ENCODE assay signal across 29 mouse cellular contexts in genomic region chr9:58012935-58013334, GRCm38 (mm10). TPM values are rescaled to one million over a fixed set of nuclear protein-coding genes. Genes with fewer than 3 reads are reported as not detected.
DNase-seq lines count a peak whose midpoint lies in the region; ATAC-seq and TF ChIP-seq lines count a peak whose summit lies in the region.
"Had no signal": no experiment of that assay in that cellular context is flagged by ENCODE, and none has a peak within 500 bp of the region (broad histone marks: within the 10 kb centered on the region; RNA-seq: fewer than 3 reads in every experiment).

No protein-coding gene starts in this region.

- TF ChIP-seq POLR2A in brain, embryonic 14.5 days (IDR thresholded peaks at IDR 0.05; ENCODE audit: borderline replicate concordance, extremely low read depth, insufficient read depth, insufficient read length, poor library complexity, severe bottlenecking) = no peak
- TF ChIP-seq POLR2A in myocyte (IDR thresholded peaks at IDR 0.05; ENCODE audit: insufficient read length, low read depth) = no peak

- TF ChIP-seq CTCF in layer of hippocampus, adult 2 months (conservative IDR thresholded peaks at IDR 0.05) = no peak
- no peak for TF ChIP-seq CTCF in brain, embryonic 14.5 days (IDR thresholded peaks at IDR 0.05; ENCODE audit: borderline replicate concordance, extremely low read depth, insufficient read depth, insufficient read length)

- H3K27me3 ChIP-seq in forebrain, embryonic 13.5 days = no peaks in the 10 kb centered on the region
- no peaks in the 10 kb centered on the region for H3K27me3 ChIP-seq in forebrain, embryonic 12.5 days
- no peaks in the 10 kb centered on the region for H3K27me3 ChIP-seq in myocyte (ENCODE audit: control insufficient read depth, insufficient read depth, insufficient read length)
- H3K27me3 ChIP-seq: CH12.LX; embryonic facial prominence, embryonic 13.5 days; heart, embryonic 12.5 days; neural tube, embryonic 13.5 days had no signal

- DNase-seq in layer of hippocampus, adult 9-11 months = peak; percentile 18
- DNase-seq in layer of hippocampus, adult 2 months (ENCODE audit: low spot score in 2 of 2) = no peak
- peak; percentile 92 for DNase-seq in brain, embryonic 14.5 days (ENCODE audit: low read depth)
- no peak for DNase-seq in gastrocnemius, adult 8-10 months (ENCODE audit: low spot score in 2 of 2)
- DNase-seq in embryo, embryonic 10 days (ENCODE audit: low spot score) = no peak
- DNase-seq: adrenal gland, postnatal 10 days; B cell, adult 2 months; cerebellum, adult 9-10 months; gastrocnemius, postnatal 25 days; heart, adult 18-20 months; heart, postnatal 10 days; kidney, postnatal 25 days; lung, embryonic 14.5 days; midbrain, embryonic 14.5 days; right cerebral cortex, postnatal 14 days; thymus, adult 2 months had no signal

- WGBS in forebrain, embryonic 13.5 days = 46% methylated on average over 2 of the region's 2 CpGs
- 30% methylated on average over 2 of the region's 2 CpGs for WGBS in forebrain, embryonic 12.5 days

- H3K4me1 ChIP-seq in forebrain, embryonic 13.5 days = peaks cover 34% of the 10 kb centered on the region
- peaks cover 32% of the 10 kb centered on the region for H3K4me1 ChIP-seq in forebrain, embryonic 12.5 days

- H3K27ac ChIP-seq in forebrain, embryonic 13.5 days = no peak overlapping the region; the same call in none of the 2 replicates
- H3K27ac ChIP-seq in forebrain, embryonic 12.5 days = no peak overlapping the region
- no peak overlapping the region for H3K27ac ChIP-seq in layer of hippocampus, adult 2 months
- H3K27ac ChIP-seq: embryonic facial prominence, embryonic 13.5 days; liver, embryonic 14.5 days; neural tube, embryonic 13.5 days; stomach, postnatal 0 days had no signal

- H3K9ac ChIP-seq in forebrain, embryonic 13.5 days = no peak overlapping the region
- H3K9ac ChIP-seq in forebrain, embryonic 12.5 days = no peak overlapping the region
- H3K9ac ChIP-seq: embryonic facial prominence, embryonic 13.5 days; heart, embryonic 12.5 days; liver, embryonic 14.5 days; lung, embryonic 14.5 days; neural tube, embryonic 13.5 days had no signal

- no peak overlapping the region for H3K4me3 ChIP-seq in forebrain, embryonic 13.5 days
- H3K4me3 ChIP-seq in forebrain, embryonic 12.5 days (replicated peaks) = no peak overlapping the region
- H3K4me3 ChIP-seq in layer of hippocampus, adult 2 months = no peak overlapping the region
- H3K4me3 ChIP-seq in myocyte = no peak overlapping the region
- H3K4me3 ChIP-seq: embryonic facial prominence, embryonic 13.5 days; heart, embryonic 12.5 days; megakaryocyte, embryonic 14.5 days; neural tube, embryonic 13.5 days had no signal

- H3K36me3 ChIP-seq in forebrain, embryonic 13.5 days (ENCODE audit: poor library complexity, severe bottlenecking) = no peaks in the 10 kb centered on the region
- no peaks in the 10 kb centered on the region for H3K36me3 ChIP-seq in forebrain, embryonic 12.5 days (replicated peaks)
- H3K36me3 ChIP-seq in myocyte (ENCODE audit: control insufficient read depth, insufficient read depth) = no peaks in the 10 kb centered on the region
- H3K36me3 ChIP-seq: embryonic facial prominence, embryonic 13.5 days; G1E; heart, embryonic 12.5 days; neural tube, embryonic 13.5 days had no signal

- no peaks in the 10 kb centered on the region for H3K79me2 ChIP-seq in myocyte (ENCODE audit: control insufficient read depth, insufficient read depth)

- H3K4me2 ChIP-seq in forebrain, embryonic 13.5 days = no peak overlapping the region
- no peak overlapping the region for H3K4me2 ChIP-seq in forebrain, embryonic 12.5 days
- peak overlapping the region; percentile 53 for H3K4me2 ChIP-seq in myocyte (ENCODE audit: low read depth)
- H3K4me2 ChIP-seq: embryonic facial prominence, embryonic 13.5 days; heart, embryonic 12.5 days; lung, embryonic 14.5 days; neural tube, embryonic 13.5 days had no signal

- H3ac ChIP-seq in myocyte (ENCODE audit: control insufficient read depth, insufficient read length) = no peak overlapping the region

- H3K9me3 ChIP-seq in forebrain, embryonic 13.5 days (replicated peaks) = no peaks in the 10 kb centered on the region
- no peaks in the 10 kb centered on the region for H3K9me3 ChIP-seq in forebrain, embryonic 12.5 days
- H3K9me3 ChIP-seq: embryonic facial prominence, embryonic 13.5 days; G1E; heart, embryonic 12.5 days; megakaryocyte, embryonic 14.5 days; neural tube, embryonic 13.5 days had no signal

- peak; percentile 52 for ATAC-seq in forebrain, embryonic 13.5 days
- no peak for ATAC-seq in forebrain, embryonic 12.5 days (ENCODE audit: low FRiP score)
- ATAC-seq: activated CD4-positive, CD25-positive, alpha-beta regulatory T cell, adult 4 months had no signal

TF ChIP-seq in myocyte, 11 proteins besides CTCF, POLR2A, EP300 and RAD21:
- TF ChIP-seq POLR2AphosphoS2 (IDR thresholded peaks at IDR 0.05; ENCODE audit: insufficient read length, low read depth) (no peak), MYOG (IDR thresholded peaks at IDR 0.05; ENCODE audit: control insufficient read depth in 1 of 3, insufficient read depth in 1 of 3, insufficient read length in 2 of 3, low read depth in 2 of 3) (peak in 1 of 3 experiments; percentile 5), MYOD1 (IDR thresholded peaks at IDR 0.05; ENCODE audit: control insufficient read depth in 1 of 3, insufficient read length in 2 of 3, low read depth in 2 of 3) (peak in 1 of 3 experiments; percentile 2), MAX (IDR thresholded peaks at IDR 0.05; ENCODE audit: low read depth) (no peak), USF1 (IDR thresholded peaks at IDR 0.05; ENCODE audit: low read depth) (no peak), E2F4 (IDR thresholded peaks at IDR 0.05; ENCODE audit: insufficient read depth) (no peak), CEBPB (IDR thresholded peaks at IDR 0.05; ENCODE audit: insufficient read depth, poor library complexity, severe bottlenecking) (no peak), TCF12 (IDR thresholded peaks at IDR 0.05; ENCODE audit: insufficient read depth, poor library complexity, severe bottlenecking) (no peak), REST (IDR thresholded peaks at IDR 0.05; ENCODE audit: insufficient read depth, insufficient read length) (no peak), TCF3 (IDR thresholded peaks at IDR 0.05; ENCODE audit: insufficient read length, low read depth) (no peak)

RNA-seq across cellular contexts. Expression of gene Cyp11a1, which starts 6.7 kb away (rescaled TPM):
- 0.23 and 0.65 TPM in 2 replicates for polyA plus RNA-seq in forebrain, embryonic 13.5 days (2015; fragmentation: Nextera tagmentation; extraction: Ambion mirVana)
- polyA plus RNA-seq in forebrain, embryonic 12.5 days (2016; fragmentation: Nextera tagmentation; extraction: Ambion mirVana) = 0.19 and 0.45 TPM in 2 replicates
- total RNA-seq in layer of hippocampus, adult 2 months (2021) = 1 to 10 TPM in 1 of 2 experiments, under 1 TPM in 1; 0.79 to 1.7 TPM
- 0.66 and 0.68 TPM in 2 replicates for polyA plus RNA-seq in brain, embryonic 14.5 days (2012; rRNA removed)
- polyA plus RNA-seq in myocyte (2012; fragmentation: generic; extraction: Trizol) = 0.11 TPM
- total RNA-seq in gastrocnemius, adult 8-10 months (2022) = 1 to 10 TPM in 1 of 4 experiments, under 1 TPM in 1, not detected in 2; 0.27 to 1.3 TPM
- total RNA-seq: heart, adult 18-20 months had no signal
- polyA plus RNA-seq: activated CD4-positive, CD25-positive, alpha-beta regulatory T cell, adult 4 months; heart, embryonic 12.5 days; hindbrain, embryonic 11.5 days had no signal

RNA-seq across cellular contexts. Expression of gene Stra6, which starts 50.7 kb away (rescaled TPM):
- 7.1 and 7.7 TPM in 2 replicates for polyA plus RNA-seq in forebrain, embryonic 13.5 days (2015; fragmentation: Nextera tagmentation; extraction: Ambion mirVana)
- 10.7 and 11.6 TPM in 2 replicates for polyA plus RNA-seq in forebrain, embryonic 12.5 days (2016; fragmentation: Nextera tagmentation; extraction: Ambion mirVana)
- total RNA-seq in layer of hippocampus, adult 2 months (2021) = 10 to 100 TPM; 17.1 to 17.7 TPM
- polyA plus RNA-seq in brain, embryonic 14.5 days (2012; rRNA removed) = 14.2 and 18.6 TPM in 2 replicates
- 0.64 TPM for polyA plus RNA-seq in myocyte (2012; fragmentation: generic; extraction: Trizol)
- total RNA-seq in gastrocnemius, adult 8-10 months (2022) = under 1 TPM in 3 of 4 experiments, not detected in 1; 0.10 to 0.43 (median 0.19) TPM
- polyA plus RNA-seq: G1E had no signal

Comparison
In these comparisons a context has a peak if more than half of its experiments do, and no peak if none do; other contexts are left out.
1. DNase-seq: peak in layer of hippocampus, adult 9-11 months (single experiment) and brain, embryonic 14.5 days (single experiment); none in layer of hippocampus, adult 2 months (0 of 2), gastrocnemius, adult 8-10 months (0 of 2) and embryo, embryonic 10 days (single experiment).